Mouse (Mus musculus) gastrocnemius, postnatal 10 days (tissue): Measurements from ENCODE around the gene Gtf2a2. TPM values are rescaled to one million over a fixed set of nuclear protein-coding genes. Genes with fewer than 3 reads are reported as not detected.

ENCODE experiments used
- DNase-seq: peaks from one replicate; pipeline ENCODE4 v3.0.0; 2021; ENCODE audit warnings: mixed read lengths
- total RNA-seq, 2 experiments: library from RNA; stranded (reverse); gene quantifications; 2 replicates each; pipeline ENCODE4 v1.2.3; 2021

The Gtf2a2 gene
- total RNA-seq, 2 experiments from 2014 or later, result 58.5 to 62.1 TPM

DNA sequence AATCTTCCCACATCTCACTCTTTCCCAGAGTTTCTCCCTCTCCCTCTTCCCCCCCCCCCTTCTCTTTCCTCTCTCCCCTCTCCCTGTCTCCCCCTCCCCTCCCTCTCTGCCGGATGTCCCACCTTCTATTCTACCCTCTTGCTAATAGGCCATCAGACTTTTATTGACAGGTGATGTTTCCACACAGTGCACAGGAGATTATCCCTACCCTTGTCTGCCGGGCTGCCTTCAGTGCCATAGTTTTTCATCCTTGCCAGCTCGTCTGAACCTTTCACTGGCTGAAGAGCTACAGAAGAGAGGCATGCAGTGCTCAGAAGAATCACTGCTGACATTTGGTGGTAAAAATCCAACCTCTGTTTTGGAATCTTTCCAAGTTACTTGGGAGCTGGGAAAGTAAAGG, 41.1 kb downstream of the Gtf2a2 start:
- DNase-seq, result no peak

- DNase-seq, result no peak
Observed at GRCm38 (mm10) chr9:70062012-70062411, 49.7 kb downstream of the Gtf2a2 start.

DNA sequence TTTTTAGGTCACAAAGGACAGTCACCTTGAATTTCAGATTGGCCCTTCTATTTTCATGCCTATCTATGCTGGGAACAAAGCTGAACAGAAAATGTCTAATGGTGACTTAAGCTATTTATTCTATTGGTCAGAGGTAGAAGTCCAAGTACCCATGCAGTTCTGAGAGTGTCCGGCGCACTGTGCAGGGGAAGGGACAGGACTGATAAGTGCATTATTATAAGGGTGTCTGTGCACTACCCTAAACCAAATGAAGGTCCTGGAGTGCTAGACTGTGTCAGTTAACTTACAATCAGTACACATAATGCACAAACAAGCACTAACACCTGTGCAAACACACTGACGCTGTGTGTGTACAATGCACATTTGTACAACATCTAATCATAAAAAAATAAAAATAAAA, 55.1 kb downstream of the Gtf2a2 start:
- no peak for DNase-seq

DNA sequence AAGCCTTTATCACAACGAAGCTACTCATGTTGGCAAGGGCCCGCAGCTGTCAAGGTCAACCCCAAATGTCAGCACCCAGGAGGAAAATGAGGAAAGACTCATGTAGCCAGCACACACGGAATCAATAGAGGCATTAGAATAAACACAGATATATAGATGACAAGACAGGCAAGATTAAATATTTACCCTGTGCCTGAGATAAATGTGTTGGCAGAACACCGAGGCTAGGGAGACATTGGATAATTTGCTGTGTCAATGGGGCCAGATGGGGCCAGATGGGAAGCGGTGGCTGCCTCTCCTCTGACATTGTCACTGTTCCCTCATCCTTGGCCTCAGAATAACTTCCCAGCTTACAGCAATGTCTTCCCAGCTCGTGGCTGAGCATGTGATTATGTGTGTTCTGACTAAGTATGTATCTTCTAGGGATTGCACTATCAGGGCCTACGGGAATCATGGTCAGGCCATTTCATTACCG, 57.6 kb downstream of the Gtf2a2 start:
- DNase-seq, result no peak

- DNase-seq, result no peak
Observed at GRCm38 (mm10) chr9:70072387-70072786, 60.0 kb downstream of the Gtf2a2 start.

Other genes starting within 250 kb of the Gtf2a2 start
- 10 to 100 TPM; 72.5 to 77.2 TPM for gene Bnip2, start 23.1 kb upstream of the Gtf2a2 start, total RNA-seq
- not detected for gene Gcnt3, start 25.5 kb downstream of the Gtf2a2 start, total RNA-seq
- gene Fam81a, start 130.0 kb downstream of the Gtf2a2 start, total RNA-seq, result 1 to 10 TPM; 2.6 to 2.8 TPM
- gene Myo1e, start 194.8 kb downstream of the Gtf2a2 start, total RNA-seq, result 10 to 100 TPM; 19.5 to 26.4 TPM